Mouse (Mus musculus): ENCODE data around the gene Dhx16.
"Not testable (repeated sequence)": the region's sequence is repeated elsewhere in the genome, so short reads cannot be mapped to it uniquely, and the experiment has no call there.

Gene Dhx16

GRCm38 (mm10) chr17:35879245-35880057, at the start of gene Dhx16:
Dhx16 (plus strand) TSS chr17:35879819.
- peak; percentile 86 to 94 for DNase-seq

- DNase-seq: no peak
These were observed 47.0 kb upstream of the Dhx16 start for GRCm38 (mm10) chr17:35832400-35833238.

- no peak for DNase-seq
These were observed 46.3 kb upstream of the Dhx16 start for GRCm38 (mm10) chr17:35833239-35833751.

GRCm38 (mm10) chr17:35833894-35834293, 45.7 kb upstream of the Dhx16 start:
- no peak for DNase-seq

- no peak for DNase-seq
These were observed 44.8 kb upstream of the Dhx16 start for GRCm38 (mm10) chr17:35834696-35835422.

- no peak for DNase-seq
These were observed 44.0 kb upstream of the Dhx16 start for GRCm38 (mm10) chr17:35835424-35836140.

GRCm38 (mm10) chr17:35836178-35836965, 43.2 kb upstream of the Dhx16 start:
- DNase-seq: peak; percentile 52 to 82

GRCm38 (mm10) chr17:35836991-35837422, 42.6 kb upstream of the Dhx16 start:
- DNase-seq: peak; percentile 80 to 88

- peak; percentile 48 to 50 for DNase-seq
These were observed 42.1 kb upstream of the Dhx16 start for GRCm38 (mm10) chr17:35837487-35837886.

- peak; percentile 93 for DNase-seq
These were observed 41.5 kb upstream of the Dhx16 start, which contains the start of gene Tubb5 for GRCm38 (mm10) chr17:35838122-35838544. Tubb5 (minus strand) TSS chr17:35838306.

GRCm38 (mm10) chr17:35838570-35838969, 41.0 kb upstream of the Dhx16 start:
- no peak for DNase-seq

GRCm38 (mm10) chr17:35839002-35839401, 40.6 kb upstream of the Dhx16 start:
- DNase-seq: not testable (repeated sequence)

- DNase-seq: no peak
These were observed 39.1 kb upstream of the Dhx16 start for GRCm38 (mm10) chr17:35840561-35840960.

GRCm38 (mm10) chr17:35841076-35841950, 38.3 kb upstream of the Dhx16 start, which contains the start of gene Mdc1:
Mdc1 (plus strand) TSS chr17:35841515.
- peak; percentile 96 to 98 for DNase-seq

- DNase-seq: no peak
These were observed 37.6 kb upstream of the Dhx16 start for GRCm38 (mm10) chr17:35842006-35842405.

GRCm38 (mm10) chr17:35843514-35843913, 36.1 kb upstream of the Dhx16 start:
- no peak for DNase-seq

GRCm38 (mm10) chr17:35848112-35848511, 31.5 kb upstream of the Dhx16 start:
- DNase-seq: no peak

- no peak for DNase-seq
These were observed 28.6 kb upstream of the Dhx16 start for GRCm38 (mm10) chr17:35850974-35851373.

GRCm38 (mm10) chr17:35859371-35859770, 20.2 kb upstream of the Dhx16 start:
- DNase-seq: no peak

GRCm38 (mm10) chr17:35859835-35860234, 19.8 kb upstream of the Dhx16 start:
- no peak for DNase-seq
